Mouse (Mus musculus) forebrain, embryonic 15.5 days (tissue): Measurements from ENCODE around the gene Gdf11. TPM values are rescaled to one million over a fixed set of nuclear protein-coding genes. Genes with fewer than 3 reads are reported as not detected.

Experiments used
- ATAC-seq: fragments of 200-750 bp; cut with Nextera tagmentation; replicated peaks from 2 replicates; pipeline ENCODE4 v1.8.0; 2017; ENCODE audit warnings: mild to moderate bottlenecking, moderate TSS enrichment, moderate library complexity
- H3K27ac ChIP-seq: fragments of 300-500 bp; sonication (generic); replicated peaks from 2 replicates; pipeline ENCODE4 v1.5.1; 2015; ENCODE audit warnings: mild to moderate bottlenecking, inconsistent platforms
- H3K27me3 ChIP-seq: fragments of 300-500 bp; sonication (generic); 2 replicates; pipeline ENCODE4 v1.6.1; 2015; ENCODE audit warnings: inconsistent platforms
- H3K36me3 ChIP-seq: fragments of 300-500 bp; sonication (generic); 2 replicates; pipeline ENCODE4 v1.6.1; 2015; ENCODE audit warnings: mild to moderate bottlenecking, inconsistent platforms
- H3K4me1 ChIP-seq: fragments of 300-500 bp; sonication (generic); 2 replicates; pipeline ENCODE4 v1.6.1; 2015; ENCODE audit warnings: inconsistent platforms
- H3K4me2 ChIP-seq: fragments of 300-500 bp; sonication (generic); replicated peaks from 2 replicates; pipeline ENCODE4 v1.6.1; 2015; ENCODE audit warnings: mild to moderate bottlenecking, inconsistent platforms
- H3K4me3 ChIP-seq: fragments of 300-500 bp; sonication (generic); 2 replicates; pipeline ENCODE4 v1.5.1; 2015; ENCODE audit warnings: mild to moderate bottlenecking, inconsistent platforms
- H3K9ac ChIP-seq: fragments of 300-500 bp; sonication (generic); replicated peaks from 2 replicates; pipeline ENCODE4 v1.6.1; 2015; ENCODE audit warnings: mild to moderate bottlenecking, inconsistent platforms
- H3K9me3 ChIP-seq: fragments of 300-500 bp; sonication (generic); 2 replicates; pipeline ENCODE4 v1.6.1; 2016; ENCODE audit warnings: inconsistent platforms
- polyA plus RNA-seq: library from polyadenylated mRNA; unstranded; fragments of >200 nt; fragmentation: Nextera tagmentation; extraction: Ambion mirVana; gene quantifications from 2 replicates; pipeline ENCODE4 v1.2.1, GENCODE M21; 2015

Gene Gdf11
- polyA plus RNA-seq, 1 experiment from 2014 or later = 7.5 TPM

- Histone ChIP-seq H3K4me1 (no peaks in the 10 kb centered on the region), H3K27ac (no peak overlapping the region), H3K4me2 (no peak overlapping the region), H3K36me3 (peaks cover 68% of the 10 kb centered on the region), H3K4me3 (no peak overlapping the region), H3K9ac (no peak overlapping the region), H3K27me3 (no peaks in the 10 kb centered on the region), H3K9me3 (no peaks in the 10 kb centered on the region)
- ATAC-seq = no peak
Observed at GRCm38 (mm10) chr10:128840612-128841011, 50.9 kb downstream of the Gdf11 start.

- H3K4me3 ChIP-seq = no peak overlapping the region
- H3K36me3 ChIP-seq = peaks cover 63% of the 10 kb centered on the region
Observed at GRCm38 (mm10) chr10:128839434-128839833, 52.1 kb downstream of the Gdf11 start.

GRCm38 (mm10) chr10:128837400-128837799, 54.1 kb downstream of the Gdf11 start:
- Histone ChIP-seq H3K9me3 (no peaks in the 10 kb centered on the region), H3K4me3 (no peak overlapping the region), H3K4me2 (no peak overlapping the region), H3K4me1 (no peaks in the 10 kb centered on the region), H3K36me3 (peaks cover 62% of the 10 kb centered on the region), H3K27ac (no peak overlapping the region), H3K27me3 (no peaks in the 10 kb centered on the region), H3K9ac (no peak overlapping the region)
- ATAC-seq = no peak

More at GRCm38 (mm10) chr10:128839434-128839833, 52.1 kb downstream of the Gdf11 start:
- no peak overlapping the region for H3K4me2 ChIP-seq
- H3K27me3 ChIP-seq = no peaks in the 10 kb centered on the region
- no peaks in the 10 kb centered on the region for H3K4me1 ChIP-seq
- no peak overlapping the region for H3K9ac ChIP-seq
- no peaks in the 10 kb centered on the region for H3K9me3 ChIP-seq
- ATAC-seq = no peak
- H3K27ac ChIP-seq = no peak overlapping the region

Other genes starting within 250 kb of the Gdf11 start
- 11.3 TPM in 2 replicates for gene Ikzf4, start 245.7 kb downstream of the Gdf11 start, polyA plus RNA-seq
- 12.3 and 12.5 TPM in 2 replicates for gene Suox, start 217.6 kb downstream of the Gdf11 start, polyA plus RNA-seq
- 116 and 117 TPM in 2 replicates for gene Rab5b, start 195.5 kb downstream of the Gdf11 start, polyA plus RNA-seq
- 0.09 and 0.33 TPM in 2 replicates for gene Pmel, start 187.5 kb downstream of the Gdf11 start, polyA plus RNA-seq
- 37.6 and 39.7 TPM in 2 replicates for gene Cdk2, start 186.7 kb downstream of the Gdf11 start, polyA plus RNA-seq
- gene Dgka, start 146.9 kb downstream of the Gdf11 start, polyA plus RNA-seq = 4.2 and 4.5 TPM in 2 replicates
- gene Pym1, start 143.8 kb downstream of the Gdf11 start, polyA plus RNA-seq = 42.9 and 47.2 TPM in 2 replicates
- 0.20 and 0.43 TPM in 2 replicates for gene Mmp19, start 100.8 kb downstream of the Gdf11 start, polyA plus RNA-seq
- gene Dnajc14, start 87.7 kb downstream of the Gdf11 start, polyA plus RNA-seq = 60.4 and 62.8 TPM in 2 replicates
- 12.6 and 13.6 TPM in 2 replicates for gene Tmem198b, start 87.3 kb downstream of the Gdf11 start, polyA plus RNA-seq
- 190 and 199 TPM in 2 replicates for gene Sarnp, start 74.4 kb downstream of the Gdf11 start, polyA plus RNA-seq
- gene Ormdl2, start 70.1 kb downstream of the Gdf11 start, polyA plus RNA-seq = 28.1 and 28.6 TPM in 2 replicates
- 125 and 142 TPM in 2 replicates for gene Cd63, start 9.3 kb upstream of the Gdf11 start, polyA plus RNA-seq
- gene Rdh5, start 31.2 kb upstream of the Gdf11 start, polyA plus RNA-seq = 11.7 and 12.6 TPM in 2 replicates
- 230 and 251 TPM in 2 replicates for gene Bloc1s1, start 32.3 kb upstream of the Gdf11 start, polyA plus RNA-seq
- 2.1 TPM in 2 replicates for gene Itga7, start 42.1 kb upstream of the Gdf11 start, polyA plus RNA-seq
- not detected in 2 replicates for gene Mettl7b, start 69.3 kb upstream of the Gdf11 start, polyA plus RNA-seq
- not detected in 2 replicates for gene Olfr9, start 97.7 kb upstream of the Gdf11 start, polyA plus RNA-seq
- not detected in 2 replicates for gene Olfr763, start 119.1 kb upstream of the Gdf11 start, polyA plus RNA-seq
- not detected in 2 replicates for gene Olfr764-ps1, start 148.2 kb upstream of the Gdf11 start, polyA plus RNA-seq
- gene Olfr765, start 158.3 kb upstream of the Gdf11 start, polyA plus RNA-seq = not detected in 2 replicates
- not detected in 2 replicates for gene Olfr766-ps1, start 177.3 kb upstream of the Gdf11 start, polyA plus RNA-seq
- not detected in 2 replicates for gene Olfr767, start 191.2 kb upstream of the Gdf11 start, polyA plus RNA-seq
- not detected in 2 replicates for gene Olfr768, start 207.7 kb upstream of the Gdf11 start, polyA plus RNA-seq
- gene Olfr769, start 226.1 kb upstream of the Gdf11 start, polyA plus RNA-seq = not detected in 2 replicates
- not detected in 2 replicates for gene Olfr770, start 247.3 kb upstream of the Gdf11 start, polyA plus RNA-seq